Mouse (Mus musculus) cerebral cortex, adult 2 months (tissue): ENCODE measurements around the gene Csnk1d.

Source experiments
- WGBS: fragments of 180-500 bp; shearing (Covaris S2); methylation state at CpG from one replicate; pipeline ENCODE4 v1.1.7; 2018; 5-methylcytosine and 5-hydroxymethylcytosine counted together

Csnk1d gene

GRCm38 (mm10) chr11:120987608-120988007 lies 3.5 kb downstream of the Csnk1d start:
- WGBS = 36% methylated on average over 3 of the region's 3 CpGs

- 38% methylated on average over 4 of the region's 4 CpGs for WGBS
Measured at GRCm38 (mm10) chr11:120984448-120985330, 6.4 kb downstream of the Csnk1d start.

GRCm38 (mm10) chr11:120981661-120982060 lies 9.5 kb downstream of the Csnk1d start:
- 48% methylated on average over 4 of the region's 4 CpGs for WGBS

DNA sequence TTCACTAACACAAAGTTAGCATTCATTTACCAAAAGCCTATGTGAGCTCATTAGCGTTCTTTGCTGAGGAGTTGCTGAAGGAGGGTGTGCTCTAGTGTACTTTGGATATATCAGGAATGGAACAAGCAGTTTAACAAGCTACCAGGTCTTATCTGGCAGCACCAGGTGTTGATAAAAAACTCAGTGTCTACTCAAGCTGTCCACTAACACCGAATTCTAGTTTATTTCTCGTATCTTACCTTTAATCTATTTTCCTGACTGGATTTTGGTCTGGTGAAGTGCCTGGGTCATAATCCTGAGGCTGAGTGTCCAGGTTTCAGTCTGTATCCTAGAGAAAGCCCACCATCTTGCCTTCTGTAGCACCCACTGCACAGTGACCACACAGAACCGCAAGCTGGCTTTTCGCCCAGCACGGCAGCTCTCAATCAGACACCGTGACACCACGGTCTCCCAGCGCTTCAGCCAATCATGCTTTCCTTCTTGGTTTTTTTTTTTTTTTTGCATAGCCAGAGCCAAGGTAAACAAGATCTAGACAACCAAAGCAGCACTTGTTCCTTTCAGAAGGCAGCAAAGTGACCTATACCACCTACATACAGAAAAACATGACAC lies 10.6 kb downstream of the Csnk1d start:
- 59% methylated on average over 9 of the region's 9 CpGs for WGBS

DNA sequence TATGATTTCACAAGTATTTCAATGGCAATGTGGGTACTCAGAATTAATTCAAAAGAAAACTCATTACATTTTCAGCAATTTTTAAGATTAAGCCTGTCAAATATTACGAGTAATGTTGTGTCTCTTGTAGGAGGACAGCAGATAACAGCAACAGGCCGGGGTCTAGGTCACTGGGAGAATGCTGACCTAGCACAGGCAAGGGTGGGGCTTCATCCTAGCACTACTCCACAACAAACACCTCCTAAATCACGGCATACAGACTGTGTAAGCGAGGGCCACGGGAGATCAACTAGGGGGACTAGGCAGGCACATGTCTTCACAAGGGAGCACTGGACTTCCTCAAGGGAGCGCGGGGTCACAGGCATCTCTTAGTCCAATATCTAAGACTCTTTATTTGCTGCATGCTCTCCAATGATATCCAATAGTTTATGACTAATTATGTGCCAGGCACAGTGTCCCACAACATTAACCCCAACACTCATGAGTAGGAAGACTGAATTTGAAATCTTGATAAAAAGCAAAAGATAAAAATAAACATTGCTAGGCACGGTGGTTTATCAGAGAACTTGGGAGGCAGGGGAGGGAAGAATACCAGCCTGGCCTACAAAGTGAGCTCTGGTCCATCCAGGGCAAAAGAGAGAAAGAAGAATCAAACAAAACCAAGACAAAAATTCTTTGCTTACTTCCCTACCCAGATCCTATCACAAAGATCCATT lies 11.3 kb downstream of the Csnk1d start:
- 74% methylated on average over 8 of the region's 8 CpGs for WGBS

- 35% methylated on average over 6 of the region's 6 CpGs for WGBS
Measured at GRCm38 (mm10) chr11:120973318-120973717, 17.8 kb downstream of the Csnk1d start.

DNA sequence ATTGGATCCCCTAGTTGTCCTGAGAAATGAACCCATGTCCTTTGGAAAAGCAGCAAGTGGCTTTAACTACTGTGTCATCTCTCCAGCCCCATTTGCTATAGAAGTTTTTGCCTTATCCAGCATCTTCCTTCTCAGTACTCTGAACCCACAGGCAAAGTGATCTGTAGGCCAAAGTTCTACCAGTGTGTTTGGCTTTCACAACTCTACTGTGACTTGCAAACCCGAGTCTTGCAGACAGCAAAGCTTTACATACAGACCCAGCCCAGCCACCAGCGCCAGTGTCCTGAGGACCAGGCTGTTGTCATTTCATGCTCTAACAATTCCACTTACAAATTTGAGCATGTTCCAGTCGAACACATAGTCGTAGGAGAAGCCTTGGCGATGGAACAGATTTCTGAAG lies 19.9 kb downstream of the Csnk1d start:
- 86% methylated on average over 5 of the region's 5 CpGs for WGBS

GRCm38 (mm10) chr11:120969742-120970141 lies 21.4 kb downstream of the Csnk1d start:
- WGBS = 92% methylated on average over 5 of the region's 5 CpGs

DNA sequence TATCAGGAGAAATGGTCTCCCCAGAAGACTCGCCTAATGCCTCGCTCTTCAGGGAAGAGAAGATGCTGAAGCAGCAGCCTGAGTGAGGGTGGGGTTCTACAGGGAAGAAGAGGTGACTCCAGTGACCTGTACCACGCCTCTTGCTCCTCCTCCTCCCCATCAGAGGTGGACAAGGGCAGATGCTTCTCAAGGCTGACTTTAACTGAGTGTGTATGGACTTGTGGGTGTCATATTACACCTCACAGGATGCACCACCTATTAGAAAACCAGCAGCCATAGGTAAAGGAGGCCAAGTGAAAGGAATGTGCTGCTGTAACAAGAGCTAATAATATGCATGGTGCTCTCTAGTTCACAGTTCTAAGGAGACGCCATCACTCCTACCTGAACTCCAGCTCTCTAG lies 25.5 kb downstream of the Csnk1d start:
- WGBS = 82% methylated on average over 4 of the region's 4 CpGs

GRCm38 (mm10) chr11:120964195-120965157 lies 26.7 kb downstream of the Csnk1d start:
- 48% methylated on average over 10 of the region's 10 CpGs for WGBS

DNA sequence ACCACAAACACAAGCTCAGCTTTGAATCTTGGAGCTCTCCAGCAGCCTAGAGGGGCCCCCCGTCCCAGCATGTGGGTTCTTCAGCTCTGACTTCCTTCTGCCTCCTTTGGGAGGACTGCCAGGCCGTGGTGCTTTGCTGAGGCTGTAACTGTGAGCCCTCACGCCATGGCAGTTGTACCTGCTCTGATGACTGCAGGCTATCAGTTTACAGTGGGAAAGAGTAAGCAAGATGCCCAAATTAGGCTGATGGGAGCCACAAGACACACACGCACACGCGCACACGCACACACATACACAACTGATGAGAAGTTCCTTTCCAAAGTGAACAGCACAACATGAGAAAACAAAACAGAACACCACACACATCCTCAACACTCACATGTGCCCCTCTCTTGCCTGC lies 28.2 kb downstream of the Csnk1d start:
- WGBS = 82% methylated on average over 7 of the region's 7 CpGs

- WGBS = 87% methylated on average over 13 of the region's 13 CpGs
Measured at GRCm38 (mm10) chr11:120962050-120962771, 28.9 kb downstream of the Csnk1d start.

- 85% methylated on average over 7 of the region's 7 CpGs for WGBS
Measured at GRCm38 (mm10) chr11:120961594-120961993, 29.5 kb downstream of the Csnk1d start.

DNA sequence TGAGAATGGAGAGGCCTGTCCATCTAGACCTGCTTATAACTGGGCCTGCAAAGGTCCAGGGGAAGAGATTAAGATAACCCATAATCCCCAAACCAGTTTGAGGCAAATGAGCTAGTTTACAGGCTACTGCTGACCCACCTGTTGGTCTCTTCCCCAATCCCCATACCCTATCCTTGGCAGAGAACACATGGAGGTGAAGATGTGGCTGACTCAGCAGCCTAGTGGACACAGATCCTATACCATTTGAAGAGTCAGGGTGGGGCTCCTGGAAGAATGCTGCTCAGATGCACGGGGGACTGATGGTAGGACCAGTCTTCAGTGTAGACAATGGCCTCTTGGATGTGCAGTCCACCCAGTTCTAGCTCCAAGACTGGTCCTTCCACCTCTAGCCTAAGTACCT lies 30.9 kb downstream of the Csnk1d start:
- WGBS = 67% methylated on average over 1 of the region's 1 CpGs

DNA sequence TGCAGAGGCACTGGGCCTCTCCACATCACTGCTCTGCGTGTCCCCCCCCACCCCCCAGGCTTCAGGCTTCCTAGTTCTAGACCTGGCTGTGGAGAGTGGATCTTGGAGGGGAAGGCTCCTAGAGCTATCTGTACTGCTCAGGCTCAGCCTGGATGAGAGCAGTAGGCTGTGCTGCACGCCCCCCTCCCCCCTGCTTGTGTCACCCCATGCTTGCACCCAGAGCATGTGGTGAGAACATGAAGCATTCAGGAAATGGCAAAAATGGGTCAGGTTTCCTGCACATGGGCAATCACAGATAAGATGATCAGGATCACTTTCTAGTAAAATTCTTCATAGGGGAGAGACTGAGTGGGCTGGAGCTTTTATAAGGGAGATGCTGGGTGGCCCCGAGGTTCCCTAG lies 31.6 kb downstream of the Csnk1d start:
- WGBS = 60% methylated on average over 3 of the region's 3 CpGs

- WGBS = 88% methylated on average over 18 of the region's 18 CpGs
Measured at GRCm38 (mm10) chr11:120959066-120959465, 32.1 kb downstream of the Csnk1d start.

- WGBS = 62% methylated on average over 15 of the region's 15 CpGs
Measured at GRCm38 (mm10) chr11:120957731-120958257, 33.3 kb downstream of the Csnk1d start.

GRCm38 (mm10) chr11:120957052-120957451 lies 34.1 kb downstream of the Csnk1d start:
- 79% methylated on average over 8 of the region's 8 CpGs for WGBS

GRCm38 (mm10) chr11:120955701-120956100 lies 35.4 kb downstream of the Csnk1d start:
- WGBS = 89% methylated on average over 8 of the region's 8 CpGs

- WGBS = 78% methylated on average over 5 of the region's 5 CpGs
Measured at GRCm38 (mm10) chr11:120954936-120955335, 36.2 kb downstream of the Csnk1d start.
